Mouse (Mus musculus): ENCODE data around the gene Kcmf1.
"Not testable (repeated sequence)": the region's sequence is repeated elsewhere in the genome, so short reads cannot be mapped to it uniquely, and the experiment has no call there.

Kcmf1 gene

GRCm38 (mm10) chr6:72898244-72899200, 1.3 kb downstream of the Kcmf1 start:
- DNase-seq: peak; percentile 61

- DNase-seq: no peak
Observed at GRCm38 (mm10) chr6:72895000-72895399, 4.8 kb downstream of the Kcmf1 start.

- no peak for DNase-seq
Observed at GRCm38 (mm10) chr6:72891238-72891637, 8.5 kb downstream of the Kcmf1 start.

GRCm38 (mm10) chr6:72888655-72889054, 11.1 kb downstream of the Kcmf1 start:
- no peak for DNase-seq

- no peak for DNase-seq
Observed at GRCm38 (mm10) chr6:72885268-72885667, 14.5 kb downstream of the Kcmf1 start.

GRCm38 (mm10) chr6:72884767-72885166, 15.0 kb downstream of the Kcmf1 start:
- DNase-seq: no peak

- no peak for DNase-seq
Observed at GRCm38 (mm10) chr6:72882661-72883458, 16.9 kb downstream of the Kcmf1 start.

- DNase-seq: no peak
Observed at GRCm38 (mm10) chr6:72882222-72882621, 17.6 kb downstream of the Kcmf1 start.

- DNase-seq: no peak
Observed at GRCm38 (mm10) chr6:72881619-72881979, 18.2 kb downstream of the Kcmf1 start.

- DNase-seq: no peak
Observed at GRCm38 (mm10) chr6:72880913-72881618, 18.7 kb downstream of the Kcmf1 start.

- DNase-seq: no peak
Observed at GRCm38 (mm10) chr6:72876629-72877028, 23.1 kb downstream of the Kcmf1 start.

GRCm38 (mm10) chr6:72873338-72873737, 26.4 kb downstream of the Kcmf1 start:
- peak; percentile 45 for DNase-seq

- no peak for DNase-seq
Observed at GRCm38 (mm10) chr6:72872276-72872675, 27.5 kb downstream of the Kcmf1 start.

- DNase-seq: no peak
Observed at GRCm38 (mm10) chr6:72869601-72870000, 30.2 kb downstream of the Kcmf1 start.

GRCm38 (mm10) chr6:72868688-72869087, 31.1 kb downstream of the Kcmf1 start:
- DNase-seq: no peak

- DNase-seq: no peak
Observed at GRCm38 (mm10) chr6:72867746-72868145, 32.0 kb downstream of the Kcmf1 start.

GRCm38 (mm10) chr6:72866232-72866631, 33.5 kb downstream of the Kcmf1 start:
- no peak for DNase-seq

- not testable (repeated sequence) for DNase-seq
Observed at GRCm38 (mm10) chr6:72862686-72863085, 37.1 kb downstream of the Kcmf1 start.

- no peak for DNase-seq
Observed at GRCm38 (mm10) chr6:72854256-72854655, 45.5 kb downstream of the Kcmf1 start.

GRCm38 (mm10) chr6:72852180-72852579, 47.6 kb downstream of the Kcmf1 start:
- peak; percentile 21 for DNase-seq

- no peak for DNase-seq
Observed at GRCm38 (mm10) chr6:72851633-72852032, 48.1 kb downstream of the Kcmf1 start.

- no peak for DNase-seq
Observed at GRCm38 (mm10) chr6:72841986-72842502, 57.7 kb downstream of the Kcmf1 start.

Data from cerebellum, adult 9-11 months (tissue).